Mouse (Mus musculus) liver, embryonic 16.5 days (tissue): ENCODE results near the gene Wdr27. TPM values are rescaled to one million over a fixed set of nuclear protein-coding genes. Genes with fewer than 3 reads are reported as not detected.

Experiments
- ATAC-seq: fragments of 200-750 bp; cut with Nextera tagmentation; 2 replicates; pipeline ENCODE4 v1.8.0; 2017; ENCODE audit warnings: low read depth, mild to moderate bottlenecking, moderate number of reproducible peaks, moderate library complexity
- H3K27ac ChIP-seq: fragments of 300-500 bp; sonication (generic); 2 replicates; pipeline ENCODE4 v1.5.1; 2014; ENCODE audit warnings: mild to moderate bottlenecking, low read length
- H3K27me3 ChIP-seq: fragments of 300-500 bp; sonication (generic); 2 replicates; pipeline ENCODE4 v1.6.1; 2014; ENCODE audit warnings: low read depth, low read length, mixed read lengths; ENCODE audit not compliant: control insufficient read depth, insufficient read depth
- H3K36me3 ChIP-seq: fragments of 300-500 bp; sonication (generic); 2 replicates; pipeline ENCODE4 v1.6.1; 2014; ENCODE audit warnings: mild to moderate bottlenecking; ENCODE audit not compliant: control insufficient read depth, insufficient read depth
- H3K4me1 ChIP-seq: fragments of 300-500 bp; sonication (generic); 2 replicates; pipeline ENCODE4 v1.6.1; 2014; ENCODE audit warnings: low read depth, low read length, mixed read lengths; ENCODE audit not compliant: control insufficient read depth
- H3K4me2 ChIP-seq: fragments of 300-500 bp; sonication (generic); 2 replicates; pipeline ENCODE4 v1.6.1; 2014; ENCODE audit warnings: low read depth, low read length, mixed read lengths
- H3K4me3 ChIP-seq: fragments of 300-500 bp; sonication (generic); 2 replicates; pipeline ENCODE4 v1.5.1; 2014; ENCODE audit warnings: low read depth, mild to moderate bottlenecking, low read length
- H3K9ac ChIP-seq: fragments of 300-500 bp; sonication (generic); 2 replicates; pipeline ENCODE4 v1.6.1; 2014; ENCODE audit warnings: low read depth, low read length
- H3K9me3 ChIP-seq: fragments of 300-500 bp; sonication (generic); replicated peaks from 2 replicates; pipeline ENCODE4 v1.6.1; 2016; ENCODE audit warnings: low read length; ENCODE audit not compliant: control insufficient read depth
- WGBS: fragments of 180-500 bp; shearing (Covaris S2); extraction: QIAGEN DNeasy Blood & Tissue Kit; methylation state at CpG from one replicate; pipeline ENCODE4 v1.1.7; 2014; ENCODE audit not compliant: insufficient replicate concordance; 5-methylcytosine and 5-hydroxymethylcytosine counted together
- polyA plus RNA-seq: library from polyadenylated mRNA; unstranded; fragments of >200 nt; fragmentation: Nextera tagmentation; extraction: Ambion mirVana; gene quantifications from 2 replicates; pipeline ENCODE4 v1.2.1, GENCODE M21; 2015

The Wdr27 gene
- polyA plus RNA-seq, 1 experiment from 2014 or later, result 1.2 TPM

GRCm38 (mm10) chr17:14770377-14770776 is 172.6 kb downstream of the Wdr27 start:
- Histone ChIP-seq H3K4me2 (no peak overlapping the region), H3K4me1 (no peaks in the 10 kb centered on the region), H3K27ac (no peak overlapping the region), H3K36me3 (no peaks in the 10 kb centered on the region), H3K4me3 (no peak overlapping the region), H3K27me3 (no peaks in the 10 kb centered on the region), H3K9ac (no peak overlapping the region), H3K9me3 (no peaks in the 10 kb centered on the region)
- no peak for ATAC-seq
- 50% methylated on average over 5 of the region's 5 CpGs for WGBS

Other genes starting within 250 kb of the Wdr27 start
- gene Thbs2, start 248.9 kb downstream of the Wdr27 start, polyA plus RNA-seq, result 2.2 and 2.6 TPM in 2 replicates
- 12.2 and 13.9 TPM in 2 replicates for gene 1600012H06Rik, start within 50 bp of the Wdr27 start, polyA plus RNA-seq
- 76.5 and 82.2 TPM in 2 replicates for gene Phf10, start 18.1 kb upstream of the Wdr27 start, polyA plus RNA-seq
- 3.5 and 3.6 TPM in 2 replicates for gene 9030025P20Rik, start 35.3 kb upstream of the Wdr27 start, polyA plus RNA-seq
- 0.14 and 0.74 TPM in 2 replicates for gene Gm3417, start 35.6 kb upstream of the Wdr27 start, polyA plus RNA-seq
- gene Gm3435, start 67.0 kb upstream of the Wdr27 start, polyA plus RNA-seq, result 3.4 and 3.6 TPM in 2 replicates
- 26.8 and 27.5 TPM in 2 replicates for gene Ermard, start 98.0 kb upstream of the Wdr27 start, polyA plus RNA-seq
- 1.5 and 4.6 TPM in 2 replicates for gene Tcte3, start 98.3 kb upstream of the Wdr27 start, polyA plus RNA-seq
- gene Gm3448, start 98.4 kb upstream of the Wdr27 start, polyA plus RNA-seq, result 1.7 and 2.7 TPM in 2 replicates